Comparison of ENCODE assay signal across 15 mouse cellular contexts in genomic region chr3:144332353-144332752, GRCm38 (mm10).
DNase-seq lines count a peak whose midpoint lies in the region; ATAC-seq and TF ChIP-seq lines count a peak whose summit lies in the region.
"Had no signal": no experiment of that assay in that cellular context is flagged by ENCODE, and none has a peak within 500 bp of the region (broad histone marks: within the 10 kb centered on the region; RNA-seq: fewer than 3 reads in every experiment).

No protein-coding gene starts in this region.

- peak; percentile 68 for ATAC-seq in forebrain, embryonic 15.5 days (replicated peaks)
- peak; percentile 58; the same call in 1 of the 2 replicates for ATAC-seq in midbrain, embryonic 12.5 days (ENCODE audit: low FRiP score, low read depth)
- ATAC-seq: liver, postnatal 0 days had no signal

- in situ Hi-C loops in CH12.LX (cut with MboI; ENCODE audit: low pct_ligation_motif_present, low pct_unique_long_range_greater_than_20kb, low sequenced_read_pairs), result no loop called here

- no peaks in the 10 kb centered on the region for H3K36me3 ChIP-seq in CH12.LX (replicated peaks in 1 of 2; ENCODE audit: control insufficient read depth in 1 of 2, insufficient read depth in 1 of 2, low read length in 1 of 2)
- H3K36me3 ChIP-seq in forebrain, embryonic 15.5 days, result no peaks in the 10 kb centered on the region
- H3K36me3 ChIP-seq in midbrain, embryonic 12.5 days, result no peaks in the 10 kb centered on the region
- H3K36me3 ChIP-seq: embryonic facial prominence, embryonic 10.5 days; limb, embryonic 12.5 days had no signal

- no peak for TF ChIP-seq EP300 in CH12.LX (IDR thresholded peaks at IDR 0.05; ENCODE audit: low read length)

- H3K4me3 ChIP-seq in CH12.LX (replicated peaks in 1 of 3; ENCODE audit: low read depth in 2 of 3, low read length in 2 of 3, poor library complexity in 1 of 3), result no peak overlapping the region
- H3K4me3 ChIP-seq in forebrain, embryonic 15.5 days, result no peak overlapping the region
- no peak overlapping the region for H3K4me3 ChIP-seq in midbrain, embryonic 12.5 days
- H3K4me3 ChIP-seq: embryonic facial prominence, embryonic 10.5 days; limb, embryonic 12.5 days had no signal

- DNase-seq in CH12.LX (ENCODE audit: extremely low read depth), result peak; percentile 24
- peak; percentile 25 for DNase-seq in adrenal gland, adult 8-10 months
- no peak for DNase-seq in urinary bladder, postnatal 4 days (ENCODE audit: low spot score in 2 of 2)
- DNase-seq in left cerebral cortex, postnatal 36 days (ENCODE audit: low spot score in 2 of 2), result no peak
- DNase-seq in heart, adult 11 months, result no peak
- no peak for DNase-seq in urinary bladder, adult 2 months (ENCODE audit: low spot score)
- DNase-seq: cerebellum, adult 11-12 months; kidney, postnatal 14 days; liver, postnatal 0 days; right cerebral cortex, postnatal 14 days; thymus, adult 2 months had no signal

- no peaks in the 10 kb centered on the region for H3K27me3 ChIP-seq in CH12.LX (replicated peaks)
- H3K27me3 ChIP-seq in forebrain, embryonic 15.5 days, result no peaks in the 10 kb centered on the region
- H3K27me3 ChIP-seq in midbrain, embryonic 12.5 days, result no peaks in the 10 kb centered on the region

- no peak overlapping the region for H3K9ac ChIP-seq in CH12.LX (ENCODE audit: insufficient read depth, low read depth)
- H3K9ac ChIP-seq in forebrain, embryonic 15.5 days (replicated peaks), result no peak overlapping the region
- H3K9ac ChIP-seq in midbrain, embryonic 12.5 days (replicated peaks), result no peak overlapping the region
- H3K9ac ChIP-seq: limb, embryonic 12.5 days; liver, postnatal 0 days had no signal

- H3K4me2 ChIP-seq in CH12.LX (ENCODE audit: insufficient read depth, low read depth, poor library complexity, severe bottlenecking), result no peak overlapping the region
- no peak overlapping the region for H3K4me2 ChIP-seq in forebrain, embryonic 15.5 days (replicated peaks)
- no peak overlapping the region for H3K4me2 ChIP-seq in midbrain, embryonic 12.5 days (replicated peaks)
- H3K4me2 ChIP-seq: limb, embryonic 12.5 days had no signal

- intact Hi-C loops in left cerebral cortex, postnatal 36 days (cut with DNase I), result no loop called here

- TF ChIP-seq CTCF in CH12.LX (conservative IDR thresholded peaks at IDR 0.05 in 1 of 2, IDR thresholded peaks at IDR 0.05 in 1 of 2; ENCODE audit: low read depth in 2 of 2, low read length in 2 of 2), result no peak

- H3K79me2 ChIP-seq in CH12.LX (replicated peaks; ENCODE audit: control insufficient read depth, extremely low read depth, insufficient read depth, poor library complexity, severe bottlenecking), result no peaks in the 10 kb centered on the region

- H3K27ac ChIP-seq in CH12.LX (ENCODE audit: insufficient read depth, low read depth), result no peak overlapping the region
- H3K27ac ChIP-seq in forebrain, embryonic 15.5 days (replicated peaks), result no peak overlapping the region
- no peak overlapping the region for H3K27ac ChIP-seq in midbrain, embryonic 12.5 days (replicated peaks)
- H3K27ac ChIP-seq: embryonic facial prominence, embryonic 10.5 days; limb, embryonic 12.5 days had no signal

- dilution Hi-C loops in CH12.LX (cut with MboI; ENCODE audit: extremely low pct_ligation_motif_present, extremely low pct_unique_long_range_greater_than_20kb, low sequenced_read_pairs), result no loop called here

- no peak for TF ChIP-seq POLR2A in CH12.LX (IDR thresholded peaks at IDR 0.05; ENCODE audit: low read depth, low read length)

- no peaks in the 10 kb centered on the region for H3K9me3 ChIP-seq in CH12.LX (replicated peaks; ENCODE audit: low read length)
- H3K9me3 ChIP-seq in forebrain, embryonic 15.5 days, result no peaks in the 10 kb centered on the region
- H3K9me3 ChIP-seq in midbrain, embryonic 12.5 days, result no peaks in the 10 kb centered on the region
- H3K9me3 ChIP-seq: embryonic facial prominence, embryonic 10.5 days; limb, embryonic 12.5 days had no signal

- TF ChIP-seq RAD21 in CH12.LX (IDR thresholded peaks at IDR 0.05; ENCODE audit: low read depth, low read length), result no peak

- 17% methylated on average over 5 of the region's 5 CpGs for WGBS in forebrain, embryonic 15.5 days
- 11% methylated on average over 5 of the region's 5 CpGs for WGBS in midbrain, embryonic 12.5 days

- peaks cover 21 to 41% of the 10 kb centered on the region in 2 experiments for H3K4me1 ChIP-seq in CH12.LX (ENCODE audit: control insufficient read depth in 1 of 2, insufficient read depth in 2 of 2)
- H3K4me1 ChIP-seq in forebrain, embryonic 15.5 days, result 0 out of 2 replicates have a peak, but pooled peaks cover 5% of the 10 kb centered on the region
- peaks cover 13% of the 10 kb centered on the region for H3K4me1 ChIP-seq in midbrain, embryonic 12.5 days
- H3K4me1 ChIP-seq: embryonic facial prominence, embryonic 10.5 days; limb, embryonic 12.5 days had no signal

TF ChIP-seq in CH12.LX, 34 proteins besides CTCF, POLR2A, EP300 and RAD21:
- TF ChIP-seq JUN (IDR thresholded peaks at IDR 0.05; ENCODE audit: insufficient read depth, low read depth, low read length), result no peak
- TF ChIP-seq CHD1 (IDR thresholded peaks at IDR 0.05; ENCODE audit: low read depth, low read length), result no peak
- TF ChIP-seq JUND (conservative IDR thresholded peaks at IDR 0.05; ENCODE audit: low read depth, low read length), result no peak
- no peak for TF ChIP-seq GABPA (IDR thresholded peaks at IDR 0.05; ENCODE audit: insufficient replicate concordance, low read depth, low read length)
TF ChIP-seq in CH12.LX: peak in this region for 0.

Comparison
In these comparisons a context has a peak if more than half of its experiments do, and no peak if none do; other contexts are left out.
1. DNase-seq: peak in CH12.LX (single experiment) and adrenal gland, adult 8-10 months (single experiment); none in urinary bladder, postnatal 4 days (0 of 2), left cerebral cortex, postnatal 36 days (0 of 2), heart, adult 11 months (single experiment) and urinary bladder, adult 2 months (single experiment).